Mouse (Mus musculus): Measurements from ENCODE around the gene Mphosph9. TPM values are rescaled to one million over a fixed set of nuclear protein-coding genes. Genes with fewer than 3 reads are reported as not detected.

Mphosph9 gene
- polyA plus RNA-seq, 1 experiment from 2014 or later: 15.6 TPM

- peak overlapping the region; percentile 70 for H3K27ac ChIP-seq
- H3K9me3 ChIP-seq: no peaks in the 10 kb centered on the region
- peaks cover 21% of the 10 kb centered on the region; the same call in 1 of the 2 replicates for H3K36me3 ChIP-seq
- no peak for DNase-seq (ENCODE audit: low spot score)
- WGBS: 57% methylated on average over 2 of the region's 2 CpGs
- no peak overlapping the region for H3K4me3 ChIP-seq
- peaks cover 92% of the 10 kb centered on the region for H3K4me1 ChIP-seq
- H3K27me3 ChIP-seq (ENCODE audit: insufficient read depth, poor library complexity, severe bottlenecking): no peaks in the 10 kb centered on the region
These were observed 116.1 kb downstream of the Mphosph9 start for GRCm38 (mm10) chr5:124211669-124212068.

DNA sequence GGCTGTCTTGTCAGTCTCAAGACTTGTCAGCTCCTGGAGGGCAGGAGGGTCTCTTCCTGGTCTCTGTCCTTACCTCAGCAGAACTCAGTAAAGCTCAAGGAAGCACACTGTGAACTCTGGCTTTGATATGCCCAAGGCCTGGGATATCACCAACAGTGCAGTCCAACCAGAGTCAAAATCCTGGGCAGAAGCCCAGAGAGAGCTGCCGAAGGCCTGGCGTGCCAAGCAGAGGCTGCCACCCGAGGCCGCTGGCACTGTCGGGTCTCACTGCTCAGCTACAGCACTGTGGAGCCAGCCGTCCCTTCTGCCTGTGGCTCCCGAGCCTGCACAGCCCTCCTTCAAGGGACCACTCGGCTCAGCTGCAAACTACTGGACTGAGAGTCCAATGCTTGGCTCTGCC, 116.5 kb downstream of the Mphosph9 start:
- peak overlapping the region; percentile 70 for H3K27ac ChIP-seq
- WGBS: 78% methylated on average over 8 of the region's 8 CpGs
- no peaks in the 10 kb centered on the region for H3K27me3 ChIP-seq (ENCODE audit: insufficient read depth, poor library complexity, severe bottlenecking)
- no peak overlapping the region for H3K4me3 ChIP-seq
- DNase-seq (ENCODE audit: low spot score): no peak
- H3K36me3 ChIP-seq: peaks cover 21% of the 10 kb centered on the region; the same call in 1 of the 2 replicates
- H3K9me3 ChIP-seq: no peaks in the 10 kb centered on the region
- peaks cover 92% of the 10 kb centered on the region for H3K4me1 ChIP-seq

GRCm38 (mm10) chr5:124210281-124211016, 117.3 kb downstream of the Mphosph9 start:
- Histone ChIP-seq H3K9me3 (no peaks in the 10 kb centered on the region), H3K36me3 (peaks cover 16% of the 10 kb centered on the region; the same call in 1 of the 2 replicates), H3K4me1 (peaks cover 92% of the 10 kb centered on the region), H3K27me3 (ENCODE audit: insufficient read depth, poor library complexity, severe bottlenecking) (no peaks in the 10 kb centered on the region), H3K4me3 (no peak overlapping the region), H3K27ac (peak overlapping the region; percentile 70)
- WGBS: 61% methylated on average over 18 of the region's 18 CpGs
- DNase-seq (ENCODE audit: low spot score): no peak

GRCm38 (mm10) chr5:124209850-124210249, 117.9 kb downstream of the Mphosph9 start:
- no peak for DNase-seq (ENCODE audit: low spot score)
- H3K27ac ChIP-seq: peak overlapping the region; percentile 70
- no peaks in the 10 kb centered on the region for H3K27me3 ChIP-seq (ENCODE audit: insufficient read depth, poor library complexity, severe bottlenecking)
- 25% methylated on average over 6 of the region's 6 CpGs for WGBS
- no peaks in the 10 kb centered on the region for H3K9me3 ChIP-seq
- no peak overlapping the region for H3K4me3 ChIP-seq
- H3K4me1 ChIP-seq: peaks cover 92% of the 10 kb centered on the region
- H3K36me3 ChIP-seq: peaks cover 10% of the 10 kb centered on the region; the same call in 1 of the 2 replicates

DNA sequence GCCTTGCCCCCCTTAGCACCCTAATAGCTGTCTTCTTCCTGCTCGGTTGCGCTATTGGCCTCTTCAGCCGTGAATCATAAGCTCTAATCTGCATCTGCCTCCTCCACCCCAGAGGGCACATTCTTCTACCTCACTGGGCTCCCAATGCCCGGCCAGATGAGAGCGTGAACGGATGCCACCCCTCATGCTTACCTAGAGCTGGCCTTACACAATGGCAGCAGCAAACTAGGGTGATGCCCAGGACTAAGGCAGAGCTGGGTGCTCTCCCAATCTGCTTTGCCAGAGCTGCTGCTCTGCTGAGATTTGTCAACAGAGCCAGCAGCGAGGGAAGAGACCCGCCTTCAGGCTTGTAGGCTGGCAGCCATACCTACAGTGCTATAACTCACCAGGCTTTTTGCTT, 119.7 kb downstream of the Mphosph9 start:
- H3K4me1 ChIP-seq: peaks cover 89% of the 10 kb centered on the region
- no peaks in the 10 kb centered on the region for H3K9me3 ChIP-seq
- no peak overlapping the region for H3K4me3 ChIP-seq
- no peak for DNase-seq (ENCODE audit: low spot score)
- H3K27me3 ChIP-seq (ENCODE audit: insufficient read depth, poor library complexity, severe bottlenecking): no peaks in the 10 kb centered on the region
- peak overlapping the region; percentile 91 for H3K27ac ChIP-seq
- H3K36me3 ChIP-seq: peaks cover 3% of the 10 kb centered on the region; the same call in 1 of the 2 replicates
- 76% methylated on average over 8 of the region's 8 CpGs for whole genome bisulfite sequencing

- no peaks in the 10 kb centered on the region for H3K9me3 ChIP-seq
- peak; percentile 85 for DNase-seq (ENCODE audit: low spot score)
- H3K27ac ChIP-seq: peak overlapping the region; percentile 91
- H3K27me3 ChIP-seq (ENCODE audit: insufficient read depth, poor library complexity, severe bottlenecking): no peaks in the 10 kb centered on the region
- 20% methylated on average over 13 of the region's 13 CpGs for WGBS
- peaks cover 93% of the 10 kb centered on the region for H3K4me1 ChIP-seq
- H3K4me3 ChIP-seq: peak overlapping the region; percentile 31
- peaks cover 3% of the 10 kb centered on the region; the same call in 1 of the 2 replicates for H3K36me3 ChIP-seq
These were observed 121.2 kb downstream of the Mphosph9 start for GRCm38 (mm10) chr5:124206481-124207038.

DNA sequence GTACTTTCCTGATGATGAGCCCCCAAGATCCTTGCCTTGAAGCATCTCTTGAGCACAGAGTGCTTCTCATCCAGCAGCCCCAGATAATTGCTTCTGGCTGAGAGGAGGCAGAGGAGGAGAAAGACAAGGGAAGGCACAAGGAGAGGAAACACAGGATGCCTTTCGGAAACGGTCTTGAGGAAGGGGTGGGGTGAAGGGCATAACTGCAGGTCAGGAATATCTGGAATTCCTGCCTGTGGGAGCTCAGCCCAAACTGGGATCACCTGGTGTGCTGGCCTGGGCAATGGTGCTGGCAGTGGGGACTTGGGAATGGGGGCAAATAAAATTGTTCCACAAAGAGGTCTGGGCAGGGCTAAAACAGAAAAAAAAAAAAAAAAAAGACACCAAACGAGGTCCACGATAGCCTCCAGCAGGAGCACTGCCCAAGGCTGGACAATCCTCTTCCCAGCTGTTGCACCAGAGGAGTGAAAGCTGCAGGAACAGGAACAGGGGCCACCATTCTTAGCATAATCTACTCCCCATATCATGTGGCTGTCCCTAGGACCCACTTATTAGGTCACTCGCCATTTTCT, 121.9 kb downstream of the Mphosph9 start:
- peaks cover 3% of the 10 kb centered on the region; the same call in 1 of the 2 replicates for H3K36me3 ChIP-seq
- H3K27ac ChIP-seq: peak overlapping the region; percentile 91
- H3K9me3 ChIP-seq: no peaks in the 10 kb centered on the region
- peaks cover 93% of the 10 kb centered on the region for H3K4me1 ChIP-seq
- H3K27me3 ChIP-seq (ENCODE audit: insufficient read depth, poor library complexity, severe bottlenecking): no peaks in the 10 kb centered on the region
- no peak for DNase-seq (ENCODE audit: low spot score)
- WGBS: 20% methylated on average over 5 of the region's 5 CpGs
- H3K4me3 ChIP-seq: peak overlapping the region; percentile 31

DNA sequence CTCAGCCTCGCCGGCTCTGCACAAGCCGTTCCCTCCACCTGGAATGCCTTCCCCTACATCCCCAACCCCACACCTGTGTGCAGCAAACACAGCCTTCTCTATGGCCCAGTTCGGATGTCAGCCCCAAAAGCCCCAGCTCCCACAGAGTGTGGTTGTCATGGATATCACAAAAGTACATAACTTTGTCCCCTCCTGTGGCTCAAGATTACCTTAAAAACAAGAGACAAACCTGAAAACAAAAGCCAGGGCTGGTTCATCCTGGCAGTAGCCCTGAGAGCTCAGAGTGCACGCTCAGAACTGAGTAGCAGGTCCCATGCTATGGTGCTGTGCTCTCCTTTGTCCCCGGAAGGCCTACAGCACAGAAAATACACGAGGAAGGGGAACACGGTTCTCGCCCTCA, 122.6 kb downstream of the Mphosph9 start:
- H3K36me3 ChIP-seq: peaks cover 3% of the 10 kb centered on the region; the same call in 1 of the 2 replicates
- peaks cover 93% of the 10 kb centered on the region for H3K4me1 ChIP-seq
- no peak for DNase-seq (ENCODE audit: low spot score)
- no peaks in the 10 kb centered on the region for H3K27me3 ChIP-seq (ENCODE audit: insufficient read depth, poor library complexity, severe bottlenecking)
- H3K9me3 ChIP-seq: no peaks in the 10 kb centered on the region
- no peak overlapping the region for H3K4me3 ChIP-seq
- 82% methylated on average over 9 of the region's 9 CpGs for WGBS
- peak overlapping the region; percentile 91 for H3K27ac ChIP-seq

GRCm38 (mm10) chr5:124204127-124204794, 123.5 kb downstream of the Mphosph9 start:
- H3K27me3 ChIP-seq (ENCODE audit: insufficient read depth, poor library complexity, severe bottlenecking): no peaks in the 10 kb centered on the region
- peaks cover 93% of the 10 kb centered on the region for H3K4me1 ChIP-seq
- peak overlapping the region; percentile 91 for H3K27ac ChIP-seq
- peaks cover 3% of the 10 kb centered on the region; the same call in 1 of the 2 replicates for H3K36me3 ChIP-seq
- H3K9me3 ChIP-seq: no peaks in the 10 kb centered on the region
- H3K4me3 ChIP-seq: no peak overlapping the region
- DNase-seq (ENCODE audit: low spot score): no peak
- WGBS: 39% methylated on average over 9 of the region's 9 CpGs

DNA sequence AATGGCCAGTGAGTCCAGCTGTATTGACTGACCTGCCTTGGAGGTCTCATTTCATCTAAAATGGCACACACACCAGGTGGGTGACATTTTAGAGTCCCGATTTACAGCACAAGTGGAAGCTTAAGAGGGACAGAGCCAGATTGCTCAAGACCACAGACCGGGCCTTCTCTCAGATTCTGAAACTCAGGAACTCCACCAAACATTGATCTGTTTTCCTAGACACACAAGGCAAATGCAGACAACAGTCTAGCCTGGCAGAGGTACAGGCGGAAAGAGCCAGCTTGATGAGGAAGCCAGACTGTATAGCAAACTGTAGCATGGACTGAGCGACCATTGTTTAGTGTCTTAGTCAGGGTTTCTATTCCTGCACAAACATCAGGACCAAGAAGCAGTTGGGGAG, 124.5 kb downstream of the Mphosph9 start:
- WGBS: 76% methylated on average over 4 of the region's 4 CpGs
- Histone ChIP-seq H3K27me3 (ENCODE audit: insufficient read depth, poor library complexity, severe bottlenecking) (no peaks in the 10 kb centered on the region), H3K36me3 (no peaks in the 10 kb centered on the region), H3K27ac (peak overlapping the region; percentile 82), H3K4me1 (peaks cover 97% of the 10 kb centered on the region), H3K4me3 (no peak overlapping the region), H3K9me3 (no peaks in the 10 kb centered on the region)
- DNase-seq (ENCODE audit: low spot score): no peak

DNA sequence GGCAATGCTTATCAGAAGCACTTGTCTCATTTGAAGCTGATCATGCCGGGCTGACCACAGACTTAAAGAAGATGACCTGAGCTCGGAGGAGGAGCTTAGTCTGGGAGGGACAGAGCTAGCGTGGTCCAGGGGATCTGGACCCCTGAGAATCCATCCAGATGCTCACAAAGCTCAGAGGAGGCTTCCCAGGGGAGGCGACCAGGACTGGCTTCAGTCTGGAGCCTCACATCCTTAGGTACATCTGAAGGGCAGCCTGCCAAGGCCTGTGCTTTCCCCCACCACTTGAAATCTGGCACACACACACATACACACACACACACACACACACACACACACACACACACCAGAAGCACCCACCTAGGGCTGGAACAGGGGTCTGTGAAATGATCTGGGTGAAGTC, 125.7 kb downstream of the Mphosph9 start:
- H3K36me3 ChIP-seq: no peaks in the 10 kb centered on the region
- peak overlapping the region; percentile 82 for H3K27ac ChIP-seq
- no peaks in the 10 kb centered on the region for H3K9me3 ChIP-seq
- no peaks in the 10 kb centered on the region for H3K27me3 ChIP-seq (ENCODE audit: insufficient read depth, poor library complexity, severe bottlenecking)
- H3K4me3 ChIP-seq: no peak overlapping the region
- peaks cover 95% of the 10 kb centered on the region for H3K4me1 ChIP-seq
- no peak for DNase-seq (ENCODE audit: low spot score)
- 35% methylated on average over 4 of the region's 4 CpGs for WGBS

- Histone ChIP-seq H3K4me3 (no peak overlapping the region), H3K27me3 (ENCODE audit: insufficient read depth, poor library complexity, severe bottlenecking) (no peaks in the 10 kb centered on the region), H3K27ac (peak overlapping the region; percentile 82), H3K9me3 (no peaks in the 10 kb centered on the region), H3K36me3 (no peaks in the 10 kb centered on the region), H3K4me1 (peaks cover 95% of the 10 kb centered on the region)
- 55% methylated on average over 2 of the region's 2 CpGs for WGBS
- no peak for DNase-seq (ENCODE audit: low spot score)
These were observed 126.2 kb downstream of the Mphosph9 start for GRCm38 (mm10) chr5:124201564-124201963.

All from heart, embryonic 10.5 days (tissue).